Mouse (Mus musculus) G1E (cell line): ENCODE measurements around the gene Gucy2c. TPM values are rescaled to one million over a fixed set of nuclear protein-coding genes. Genes with fewer than 3 reads are reported as not detected.

Source experiments
- ATAC-seq: 2 replicates; pipeline ENCODE4 v1.8.0; 2016; ENCODE audit warnings: mild to moderate bottlenecking; ENCODE audit not compliant: insufficient number of reproducible peaks, poor library complexity, low FRiP score, severe bottlenecking; ENCODE audit errors: extremely low read depth
- DNase-seq: peaks from one replicate; pipeline ENCODE4 v3.0.0; 2012; ENCODE audit warnings: low spot score
- H3K27me3 ChIP-seq: 2 replicates; pipeline ENCODE4 v1.6.1; 2012; ENCODE audit warnings: mild to moderate bottlenecking, low read length, inconsistent platforms; ENCODE audit not compliant: insufficient read depth
- H3K36me3 ChIP-seq: replicated peaks from 2 replicates; pipeline ENCODE3; 2012; ENCODE audit warnings: mild to moderate bottlenecking, inconsistent platforms
- H3K4me1 ChIP-seq: 2 replicates; pipeline ENCODE4 v1.6.1; 2012; ENCODE audit warnings: low read depth, low read length, inconsistent platforms, mixed read lengths; ENCODE audit not compliant: insufficient read depth
- H3K4me3 ChIP-seq: 2 replicates; pipeline ENCODE4 v1.5.1; 2012; ENCODE audit warnings: low read depth, mild to moderate bottlenecking, inconsistent platforms, low read length, moderate library complexity, mixed read lengths
- H3K9me3 ChIP-seq: replicated peaks from 2 replicates; pipeline ENCODE4 v1.6.1; 2012; ENCODE audit warnings: inconsistent platforms
- CTCF ChIP-seq: IDR thresholded peaks from 2 replicates; pipeline ENCODE4 v1.5.1; 2012; ENCODE audit warnings: low read depth, low read length, inconsistent platforms, mixed read lengths
- GATA1 ChIP-seq: IDR thresholded peaks from 2 replicates; pipeline ENCODE4 v1.6.1; 2012; ENCODE audit warnings: borderline replicate concordance, low read length, inconsistent platforms, mixed read lengths
- GATA2 ChIP-seq: IDR thresholded peaks from 2 replicates; pipeline ENCODE4 v1.6.1; 2012; ENCODE audit warnings: low read depth, low read length, inconsistent platforms, borderline replicate concordance
- POLR2AphosphoS5 ChIP-seq: IDR thresholded peaks from 2 replicates; pipeline ENCODE4 v1.6.1; 2012; ENCODE audit warnings: low read depth, low read length, inconsistent platforms; ENCODE audit not compliant: insufficient replicate concordance
- TAL1 ChIP-seq: conservative IDR thresholded peaks from 2 replicates; pipeline ENCODE4 v1.6.1; 2012; ENCODE audit warnings: low read depth, low read length, inconsistent platforms, mixed read lengths
- polyA plus RNA-seq: library from polyadenylated mRNA; stranded (reverse); fragments of >175 nt; gene quantifications from 2 replicates; pipeline ENCODE4 v1.2.3, GENCODE M21; 2012
- total RNA-seq, 2 experiments: library from RNA; stranded (forward) in 1 of 2; stranded (reverse) in 1 of 2; fragments of 200-1000 nt in 1 of 2; fragments of >200 nt in 1 of 2; fragmentation: Nextera tagmentation in 1 of 2; gene quantifications; 2 replicates each; pipeline ENCODE4 v1.2.3; 2014 to 2017

Gene Gucy2c
- total and polyA plus RNA-seq, 3 experiments = not detected

GRCm38 (mm10) chr6:136728144-136728543, 53.4 kb downstream of the Gucy2c start:
- no peaks in the 10 kb centered on the region for H3K4me1 ChIP-seq
- TF ChIP-seq POLR2AphosphoS5 (no peak), GATA2 (no peak), TAL1 (no peak), CTCF (no peak), GATA1 (no peak)
- ATAC-seq (no peak), DNase-seq (no peak)
- H3K36me3 ChIP-seq = no peaks in the 10 kb centered on the region
- no peaks in the 10 kb centered on the region for H3K27me3 ChIP-seq
- H3K9me3 ChIP-seq = no peaks in the 10 kb centered on the region
- no peak overlapping the region for H3K4me3 ChIP-seq

GRCm38 (mm10) chr6:136723171-136723570, 58.4 kb downstream of the Gucy2c start:
- Histone ChIP-seq H3K4me1 (no peaks in the 10 kb centered on the region), H3K4me3 (no peak overlapping the region), H3K9me3 (no peaks in the 10 kb centered on the region), H3K27me3 (no peaks in the 10 kb centered on the region), H3K36me3 (no peaks in the 10 kb centered on the region)
- DNase-seq = no peak
- TF ChIP-seq TAL1 (no peak), POLR2AphosphoS5 (no peak), CTCF (no peak), GATA1 (no peak), GATA2 (no peak)
- ATAC-seq = no peak

- H3K4me3 ChIP-seq = no peak overlapping the region
- H3K27me3 ChIP-seq = no peaks in the 10 kb centered on the region
- DNase-seq (no peak), ATAC-seq (no peak)
- H3K4me1 ChIP-seq = no peaks in the 10 kb centered on the region
- no peaks in the 10 kb centered on the region for H3K36me3 ChIP-seq
- H3K9me3 ChIP-seq = no peaks in the 10 kb centered on the region
- no peak for TF ChIP-seq POLR2AphosphoS5
- no peak for TF ChIP-seq GATA1
- TF ChIP-seq TAL1 = no peak
- TF ChIP-seq CTCF = no peak
- TF ChIP-seq GATA2 = no peak
Measured at GRCm38 (mm10) chr6:136722565-136722964, 59.0 kb downstream of the Gucy2c start.

GRCm38 (mm10) chr6:136721925-136722324, 59.6 kb downstream of the Gucy2c start:
- DNase-seq = no peak
- H3K9me3 ChIP-seq = no peaks in the 10 kb centered on the region
- no peak for ATAC-seq
- no peaks in the 10 kb centered on the region for H3K4me1 ChIP-seq
- no peak overlapping the region for H3K4me3 ChIP-seq
- H3K27me3 ChIP-seq = no peaks in the 10 kb centered on the region
- H3K36me3 ChIP-seq = no peaks in the 10 kb centered on the region
- TF ChIP-seq POLR2AphosphoS5 (no peak), CTCF (0 out of 2 replicates have a peak, but pooled peaks have one; percentile 18)

- H3K4me1 ChIP-seq = no peaks in the 10 kb centered on the region
- H3K4me3 ChIP-seq = no peak overlapping the region
- TF ChIP-seq GATA1 (no peak), TAL1 (no peak), GATA2 (no peak), CTCF (no peak), POLR2AphosphoS5 (no peak)
- 0 out of 2 replicates have a peak, but pooled peaks cover 2% of the 10 kb centered on the region for H3K9me3 ChIP-seq
- H3K27me3 ChIP-seq = no peaks in the 10 kb centered on the region
- DNase-seq (no peak), ATAC-seq (no peak)
- H3K36me3 ChIP-seq = no peaks in the 10 kb centered on the region
Measured at GRCm38 (mm10) chr6:136720436-136720835, 61.1 kb downstream of the Gucy2c start.

GRCm38 (mm10) chr6:136715881-136716431, 65.6 kb downstream of the Gucy2c start:
- no peak for TF ChIP-seq POLR2AphosphoS5
- TF ChIP-seq GATA1 = no peak
- TF ChIP-seq TAL1 = no peak
- no peak for TF ChIP-seq CTCF
- TF ChIP-seq GATA2 = no peak
- 0 out of 2 replicates have a peak, but pooled peaks cover 2% of the 10 kb centered on the region for H3K9me3 ChIP-seq
- no peaks in the 10 kb centered on the region for H3K27me3 ChIP-seq
- ATAC-seq = no peak
- no peak overlapping the region for H3K4me3 ChIP-seq
- DNase-seq = no peak
- H3K4me1 ChIP-seq = no peaks in the 10 kb centered on the region
- H3K36me3 ChIP-seq = no peaks in the 10 kb centered on the region
